Mouse (Mus musculus): ENCODE measurements around the gene Ikbke. TPM values are rescaled to one million over a fixed set of nuclear protein-coding genes. Genes with fewer than 3 reads are reported as not detected.

Ikbke gene
- polyA plus RNA-seq (2012; fragmentation: generic; extraction: Trizol) = 10 to 100 TPM in 1 of 2 experiments, 1 to 10 TPM in 1; 1.5 to 11.3 TPM

DNA sequence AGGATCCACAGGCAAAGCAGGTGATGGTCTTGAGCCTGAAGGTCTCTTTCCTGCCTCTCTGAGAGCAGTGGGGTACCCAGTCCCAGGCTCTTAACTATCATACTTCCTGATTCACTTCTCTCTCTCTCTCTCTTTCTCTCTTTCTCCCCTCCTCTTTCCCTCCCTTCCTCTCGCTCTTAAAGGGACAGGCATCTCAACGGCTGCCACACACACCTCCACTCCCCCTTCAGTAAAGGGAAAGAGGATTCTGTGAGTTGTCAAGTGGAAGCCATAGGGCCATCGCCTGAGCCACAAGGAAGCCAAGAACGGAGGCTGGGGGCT, at the start of gene Ikbke:
Gene Ikbke, minus strand, starts transcription at position 151 of the 321 bp plus-strand sequence.

DNA sequence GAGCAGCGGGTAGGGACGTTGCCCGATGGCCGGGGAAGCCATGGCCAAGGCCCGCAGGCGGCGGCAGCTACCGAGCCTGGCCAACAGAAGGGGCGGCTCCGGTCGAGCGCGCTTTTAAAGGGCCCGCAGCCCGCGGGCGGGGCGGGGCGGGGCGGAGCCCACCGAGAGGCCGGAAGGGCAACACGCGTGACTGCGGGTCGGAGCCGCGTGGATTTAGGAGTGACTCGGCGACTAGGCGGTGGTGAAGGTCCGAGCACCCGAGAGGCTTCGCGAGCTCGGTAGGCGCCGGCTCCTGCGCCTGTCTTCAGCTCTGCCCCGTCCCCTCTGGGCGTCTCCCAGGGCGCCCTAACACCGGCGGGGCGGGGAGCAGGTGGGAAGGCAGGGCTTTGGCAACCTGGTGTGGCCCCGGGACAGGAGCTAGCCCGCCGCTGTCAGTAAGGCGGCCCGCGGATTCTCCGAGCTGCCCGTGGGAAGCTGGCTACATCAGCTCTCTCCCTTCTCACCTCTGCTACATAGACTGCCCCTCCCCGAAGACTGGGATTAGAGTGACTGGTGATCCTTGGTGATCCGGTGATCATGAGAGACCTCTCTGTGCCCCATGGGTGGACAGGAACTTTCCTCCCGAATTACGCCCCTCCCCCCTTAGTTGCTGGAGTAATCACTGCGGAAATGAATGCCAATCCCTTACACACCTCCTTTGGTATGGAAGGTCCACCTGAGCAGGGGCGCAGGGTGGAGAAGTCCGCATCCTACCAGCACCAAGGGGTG, 34.1 kb downstream of the Ikbke start, which contains the start of gene Rassf5:
Gene Rassf5, minus strand, starts transcription at position 170 of the 768 bp plus-strand sequence.

Other genes with a start within 250 kb of the Ikbke start
- 10 to 100 TPM; 54.8 to 60.2 TPM for gene Mapkapk2, start 181.8 kb downstream of the Ikbke start, polyA plus RNA-seq (2012; fragmentation: generic; extraction: Trizol)
- gene Dyrk3, start 141.3 kb downstream of the Ikbke start, polyA plus RNA-seq (2012; fragmentation: generic; extraction: Trizol) = 1 to 10 TPM in 1 of 2 experiments, under 1 TPM in 1; 0.93 to 2.1 TPM
- gene Eif2d, start 126.4 kb downstream of the Ikbke start, polyA plus RNA-seq (2012; fragmentation: generic; extraction: Trizol) = 10 to 100 TPM; 40.3 to 40.5 TPM
- 1 to 10 TPM in 1 of 2 experiments, under 1 TPM in 1; 0.49 to 1.6 TPM for gene Rassf5, start 34.3 kb downstream of the Ikbke start, polyA plus RNA-seq (2012; fragmentation: generic; extraction: Trizol)
- gene Srgap2, start 247.7 kb upstream of the Ikbke start, polyA plus RNA-seq (2012; fragmentation: generic; extraction: Trizol) = 10 to 100 TPM in 1 of 2 experiments, 1 to 10 TPM in 1; 3.6 to 20.0 TPM
- 1 to 10 TPM in 1 of 2 experiments, under 1 TPM in 1; 0.69 to 1.4 TPM for gene Fam72a, start 248.3 kb upstream of the Ikbke start, polyA plus RNA-seq (2012; fragmentation: generic; extraction: Trizol)

Data from C3H10T1/2 (cell line).